Mouse (Mus musculus) adrenal gland, postnatal 10 days (tissue): Measurements from ENCODE around the gene Neu3. TPM values are rescaled to one million over a fixed set of nuclear protein-coding genes. Genes with fewer than 3 reads are reported as not detected.
"Not testable (repeated sequence)": the region's sequence is repeated elsewhere in the genome, so short reads cannot be mapped to it uniquely, and the experiment has no call there.

Experiments used
- DNase-seq: peaks from one replicate; pipeline ENCODE4 v3.0.0; 2021; ENCODE audit warnings: mixed read lengths
- total RNA-seq, 2 experiments: library from RNA; stranded (reverse); gene quantifications; 2 replicates each; pipeline ENCODE4 v1.2.3; 2021

Gene Neu3
- total RNA-seq, 2 experiments from 2014 or later: 3.0 to 3.7 TPM

- no peak for DNase-seq
Measured at GRCm38 (mm10) chr7:99834314-99834853, 6.2 kb upstream of the Neu3 start.

GRCm38 (mm10) chr7:99833846-99834222 lies 5.6 kb upstream of the Neu3 start:
- DNase-seq: no peak

GRCm38 (mm10) chr7:99833115-99833845 lies 5.1 kb upstream of the Neu3 start:
- no peak for DNase-seq

- DNase-seq: no peak
Measured at GRCm38 (mm10) chr7:99826096-99826495, 2.1 kb downstream of the Neu3 start.

GRCm38 (mm10) chr7:99825511-99825910 lies 2.7 kb downstream of the Neu3 start:
- DNase-seq: no peak

- DNase-seq: no peak
Measured at GRCm38 (mm10) chr7:99824649-99825483, 3.4 kb downstream of the Neu3 start.

- DNase-seq: no peak
Measured at GRCm38 (mm10) chr7:99823045-99823663, 5.1 kb downstream of the Neu3 start.

GRCm38 (mm10) chr7:99822426-99822825 lies 5.8 kb downstream of the Neu3 start:
- DNase-seq: no peak

- no peak for DNase-seq
Measured at GRCm38 (mm10) chr7:99821953-99822352, 6.3 kb downstream of the Neu3 start.

- DNase-seq: not testable (repeated sequence)
Measured at GRCm38 (mm10) chr7:99818181-99818725, 10.0 kb downstream of the Neu3 start.

- peak; percentile 60 for DNase-seq
Measured at GRCm38 (mm10) chr7:99813394-99813793, 14.8 kb downstream of the Neu3 start.

- DNase-seq: no peak
Measured at GRCm38 (mm10) chr7:99811661-99812060, 16.6 kb downstream of the Neu3 start.

- no peak for DNase-seq
Measured at GRCm38 (mm10) chr7:99810814-99811213, 17.4 kb downstream of the Neu3 start.

- DNase-seq: not testable (repeated sequence)
Measured at GRCm38 (mm10) chr7:99807043-99807442, 21.2 kb downstream of the Neu3 start.

GRCm38 (mm10) chr7:99805340-99805739 lies 22.9 kb downstream of the Neu3 start:
- no peak for DNase-seq

GRCm38 (mm10) chr7:99804033-99804432 lies 24.2 kb downstream of the Neu3 start:
- not testable (repeated sequence) for DNase-seq

- DNase-seq: no peak
Measured at GRCm38 (mm10) chr7:99803535-99803934, 24.7 kb downstream of the Neu3 start.

GRCm38 (mm10) chr7:99799118-99799517 lies 29.1 kb downstream of the Neu3 start:
- DNase-seq: no peak

GRCm38 (mm10) chr7:99797911-99798647 lies 30.1 kb downstream of the Neu3 start:
- peak; percentile 82 for DNase-seq

- DNase-seq: no peak
Measured at GRCm38 (mm10) chr7:99797261-99797660, 31.0 kb downstream of the Neu3 start.

- DNase-seq: peak; percentile 14
Measured at GRCm38 (mm10) chr7:99796471-99796870, 31.7 kb downstream of the Neu3 start.
